Mouse (Mus musculus) right cerebral cortex, adult 2 months (tissue): ENCODE data around the gene Wrnip1.
A peak's percentile ranks its signal among the peaks of the same experiment; 100 is the strongest.
"Not testable (repeated sequence)": the region's sequence is repeated elsewhere in the genome, so short reads cannot be mapped to it uniquely, and the experiment has no call there.

Experiments used
- DNase-seq, 2 experiments: peaks; one replicate each; pipeline ENCODE4 v3.0.0; 2021 to 2022; ENCODE audit warnings: low spot score in 2 of 2

Wrnip1 gene

GRCm38 (mm10) chr13:32851967-32852366, 50.1 kb downstream of the Wrnip1 start:
- DNase-seq: peak; percentile 47 to 55

- no peak for DNase-seq
These were observed 50.7 kb downstream of the Wrnip1 start for GRCm38 (mm10) chr13:32852539-32852938.

GRCm38 (mm10) chr13:32853073-32853472, 51.2 kb downstream of the Wrnip1 start:
- DNase-seq: no peak

GRCm38 (mm10) chr13:32860821-32861220, 59.0 kb downstream of the Wrnip1 start:
- DNase-seq: no peak

- DNase-seq: no peak
These were observed 61.6 kb downstream of the Wrnip1 start for GRCm38 (mm10) chr13:32863456-32863855.

GRCm38 (mm10) chr13:32864529-32864928, 62.7 kb downstream of the Wrnip1 start:
- not testable (repeated sequence) for DNase-seq

- no peak for DNase-seq
These were observed 63.8 kb downstream of the Wrnip1 start for GRCm38 (mm10) chr13:32865591-32865990.

GRCm38 (mm10) chr13:32866484-32866883, 64.6 kb downstream of the Wrnip1 start:
- DNase-seq: peak; percentile 83 to 84

GRCm38 (mm10) chr13:32867030-32867429, 65.2 kb downstream of the Wrnip1 start:
- DNase-seq: no peak

- not testable (repeated sequence) for DNase-seq
These were observed 66.4 kb downstream of the Wrnip1 start for GRCm38 (mm10) chr13:32868233-32868632.

GRCm38 (mm10) chr13:32868843-32869242, 67.0 kb downstream of the Wrnip1 start:
- DNase-seq: no peak
